Mouse (Mus musculus) ES-Bruce4 (cell line): Measurements from ENCODE around the gene Vps8. TPM values are rescaled to one million over a fixed set of nuclear protein-coding genes. Genes with fewer than 3 reads are reported as not detected.

Experiments used
- H3K27ac ChIP-seq: 2 replicates; pipeline ENCODE4 v1.5.1; 2012; ENCODE audit warnings: low read length, inconsistent platforms; ENCODE audit not compliant: insufficient read depth
- H3K27me3 ChIP-seq: 2 replicates; pipeline ENCODE4 v1.6.1; 2012; ENCODE audit warnings: mild to moderate bottlenecking, low read length, inconsistent platforms; ENCODE audit not compliant: control insufficient read depth, poor library complexity, insufficient read depth, severe bottlenecking
- H3K36me3 ChIP-seq: 2 replicates; pipeline ENCODE4 v1.6.1; 2012; ENCODE audit warnings: inconsistent platforms, mild to moderate bottlenecking, low read length, moderate library complexity; ENCODE audit not compliant: control insufficient read depth, poor library complexity, insufficient read depth, severe bottlenecking
- H3K4me1 ChIP-seq: one replicate; pipeline ENCODE4 v1.8.1; 2011; ENCODE audit warnings: low read length; ENCODE audit not compliant: control insufficient read depth, insufficient read depth
- H3K4me3 ChIP-seq: 2 replicates; pipeline ENCODE4 v1.5.1; 2011; ENCODE audit warnings: low read depth, mild to moderate bottlenecking, low read length
- H3K9ac ChIP-seq: 2 replicates; pipeline ENCODE4 v1.6.1; 2012; ENCODE audit warnings: low read depth, mild to moderate bottlenecking, inconsistent platforms; ENCODE audit not compliant: poor library complexity, severe bottlenecking
- H3K9me3 ChIP-seq: replicated peaks from 2 replicates; pipeline ENCODE4 v1.6.1; 2012; ENCODE audit warnings: mild to moderate bottlenecking, low read length, inconsistent platforms; ENCODE audit not compliant: control insufficient read depth, poor library complexity, insufficient read depth, severe bottlenecking
- CTCF ChIP-seq: IDR thresholded peaks from one replicate; pipeline ENCODE4 v1.8.1; 2011; ENCODE audit warnings: low read depth, low read length
- EP300 ChIP-seq: IDR thresholded peaks from 2 replicates; pipeline ENCODE4 v1.6.1; 2011; ENCODE audit warnings: low read depth, low read length; ENCODE audit not compliant: insufficient read depth
- POLR2A ChIP-seq: IDR thresholded peaks from one replicate; pipeline ENCODE4 v1.8.1; 2011; ENCODE audit warnings: low read length; ENCODE audit not compliant: insufficient read depth
- polyA plus RNA-seq: library from polyadenylated mRNA; stranded (reverse); fragments of >200 nt; gene quantifications from 2 replicates; pipeline ENCODE4 v1.2.4, GENCODE M21; 2011; ENCODE audit warnings: low read depth; ENCODE audit not compliant: missing spikeins, insufficient read depth, insufficient read length

Vps8 gene
- polyA plus RNA-seq, 1 experiment: 25.4 TPM

- TF ChIP-seq POLR2A (no peak), EP300 (no peak), CTCF (no peak)
- Histone ChIP-seq H3K36me3 (no peaks in the 10 kb centered on the region), H3K4me1 (no peaks in the 10 kb centered on the region), H3K9me3 (no peaks in the 10 kb centered on the region), H3K4me3 (peak overlapping the region; percentile 87), H3K27me3 (no peaks in the 10 kb centered on the region), H3K27ac (no peak overlapping the region), H3K9ac (peak overlapping the region; percentile 93)
These were observed 610 bp downstream of the Vps8 start for GRCm38 (mm10) chr16:21423546-21423910.

- no peaks in the 10 kb centered on the region for H3K27me3 ChIP-seq
- no peaks in the 10 kb centered on the region for H3K4me1 ChIP-seq
- no peaks in the 10 kb centered on the region for H3K9me3 ChIP-seq
- no peak overlapping the region for H3K4me3 ChIP-seq
- H3K36me3 ChIP-seq: no peaks in the 10 kb centered on the region
- no peak overlapping the region for H3K9ac ChIP-seq
- no peak for TF ChIP-seq EP300
- no peak for TF ChIP-seq POLR2A
- TF ChIP-seq CTCF: no peak
- H3K27ac ChIP-seq: no peak overlapping the region
These were observed 5.2 kb downstream of the Vps8 start for GRCm38 (mm10) chr16:21428131-21428530.

- H3K9ac ChIP-seq: no peak overlapping the region
- no peaks in the 10 kb centered on the region for H3K27me3 ChIP-seq
- H3K27ac ChIP-seq: no peak overlapping the region
- H3K36me3 ChIP-seq: no peaks in the 10 kb centered on the region
- H3K9me3 ChIP-seq: no peaks in the 10 kb centered on the region
- H3K4me1 ChIP-seq: no peaks in the 10 kb centered on the region
- no peak overlapping the region for H3K4me3 ChIP-seq
- TF ChIP-seq CTCF (no peak), EP300 (no peak), POLR2A (no peak)
These were observed 7.6 kb downstream of the Vps8 start for GRCm38 (mm10) chr16:21430377-21431060.

DNA sequence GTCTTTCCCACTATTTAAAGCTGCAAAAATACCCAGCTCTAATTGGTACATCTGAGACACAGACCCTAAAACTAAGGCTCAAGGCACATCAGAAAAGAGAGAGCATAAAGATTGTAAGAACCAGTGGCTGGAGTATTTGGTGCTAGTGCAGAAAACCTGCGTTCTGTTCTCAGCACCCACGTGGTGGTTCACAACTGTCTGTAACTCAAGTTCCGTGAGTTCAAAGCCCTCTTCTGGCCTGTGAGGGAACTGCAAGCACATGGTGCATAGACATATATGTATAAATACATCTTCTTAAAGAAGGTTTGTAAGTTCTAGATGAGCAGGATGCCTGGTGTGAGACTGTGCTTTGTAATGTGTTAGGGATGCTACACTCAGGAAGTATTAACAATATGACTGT is 8.7 kb downstream of the Vps8 start:
- H3K4me3 ChIP-seq: no peak overlapping the region
- TF ChIP-seq CTCF: no peak
- H3K27ac ChIP-seq: no peak overlapping the region
- no peaks in the 10 kb centered on the region for H3K36me3 ChIP-seq
- no peaks in the 10 kb centered on the region for H3K9me3 ChIP-seq
- no peaks in the 10 kb centered on the region for H3K27me3 ChIP-seq
- H3K9ac ChIP-seq: no peak overlapping the region
- H3K4me1 ChIP-seq: no peaks in the 10 kb centered on the region

DNA sequence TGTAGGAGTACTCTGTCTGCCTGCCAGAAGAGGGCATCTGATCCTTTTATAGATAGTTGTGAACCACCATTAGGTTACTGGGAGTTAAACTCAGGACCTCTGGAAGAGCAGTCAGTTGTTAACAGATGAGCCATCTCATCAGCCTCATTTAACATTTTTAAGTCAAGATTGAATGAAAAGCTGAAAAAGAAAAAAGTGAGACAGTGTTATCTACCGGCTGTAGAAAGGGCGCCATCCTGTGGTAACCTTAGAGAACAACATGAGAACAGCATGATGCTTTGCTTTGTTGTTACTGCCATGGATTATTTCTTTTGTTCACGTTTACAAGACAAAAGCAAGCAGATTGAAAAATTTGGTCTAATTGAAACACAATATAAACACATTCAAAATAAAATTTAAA is 10.6 kb downstream of the Vps8 start:
- no peaks in the 10 kb centered on the region for H3K36me3 ChIP-seq
- no peaks in the 10 kb centered on the region for H3K9me3 ChIP-seq
- H3K27ac ChIP-seq: no peak overlapping the region
- H3K4me1 ChIP-seq: no peaks in the 10 kb centered on the region
- H3K4me3 ChIP-seq: no peak overlapping the region
- H3K9ac ChIP-seq: no peak overlapping the region
- TF ChIP-seq CTCF (no peak), POLR2A (no peak), EP300 (no peak)
- no peaks in the 10 kb centered on the region for H3K27me3 ChIP-seq

DNA sequence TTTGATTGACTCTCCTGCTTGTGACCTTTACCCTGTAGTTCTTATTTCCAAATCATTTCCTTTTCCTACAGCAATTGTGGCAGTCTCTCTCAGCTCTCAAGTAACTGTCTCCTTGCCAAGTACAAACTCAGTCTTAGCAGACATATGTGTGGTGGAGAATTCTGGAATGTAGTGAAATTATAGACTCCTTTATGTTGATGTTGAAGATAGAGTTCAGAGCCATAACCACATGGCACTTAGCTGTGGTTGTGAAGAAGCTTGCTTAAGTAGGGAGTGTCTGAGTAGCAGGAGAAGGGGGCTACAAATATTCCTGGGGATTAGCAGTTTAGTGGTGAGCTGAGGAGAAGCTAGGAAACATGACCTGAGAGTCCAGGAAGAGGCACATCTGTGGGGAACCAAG is 18.1 kb downstream of the Vps8 start:
- Histone ChIP-seq H3K27ac (no peak overlapping the region), H3K4me1 (no peaks in the 10 kb centered on the region), H3K27me3 (no peaks in the 10 kb centered on the region), H3K9me3 (no peaks in the 10 kb centered on the region), H3K36me3 (no peaks in the 10 kb centered on the region), H3K9ac (no peak overlapping the region), H3K4me3 (no peak overlapping the region)
- no peak for TF ChIP-seq CTCF
- TF ChIP-seq EP300: no peak
- no peak for TF ChIP-seq POLR2A
